Mouse (Mus musculus) activated CD4-positive, CD25-positive, alpha-beta regulatory T cell (primary cell): Measurements from ENCODE around the gene Gm17190. TPM values are rescaled to one million over a fixed set of nuclear protein-coding genes. Genes with fewer than 3 reads are reported as not detected.

Experiments
- polyA plus RNA-seq, 2 experiments: library from polyadenylated mRNA; unstranded; fragments of 100-300 nt; shearing (Covaris generic); gene quantifications; one replicate each; pipeline ENCODE4 v1.2.1; 2017

The Gm17190 gene
- polyA plus RNA-seq = not detected

DNA sequence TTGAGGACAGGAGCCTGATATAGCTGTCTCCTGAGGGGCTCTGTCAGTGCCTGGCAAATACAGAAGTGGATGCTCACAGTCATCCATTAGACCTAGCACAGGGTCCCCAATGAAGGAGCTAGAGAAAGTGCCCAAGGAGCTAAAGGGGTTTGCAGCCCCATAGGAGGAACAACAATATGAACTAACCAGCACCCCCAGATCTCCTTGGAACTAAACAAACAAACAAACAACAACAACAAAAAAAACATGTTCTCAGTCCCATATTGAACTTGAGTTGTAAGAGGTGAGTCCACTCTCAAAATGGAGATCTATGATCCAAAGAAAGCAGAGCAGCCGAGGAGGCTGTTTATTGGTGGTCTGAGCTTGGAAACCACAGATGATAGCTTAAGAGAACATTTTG, at the start of gene Gm17190:
Gene Gm17190 (plus strand): TSS at position 301 of the 400 bp plus-strand sequence.

DNA sequence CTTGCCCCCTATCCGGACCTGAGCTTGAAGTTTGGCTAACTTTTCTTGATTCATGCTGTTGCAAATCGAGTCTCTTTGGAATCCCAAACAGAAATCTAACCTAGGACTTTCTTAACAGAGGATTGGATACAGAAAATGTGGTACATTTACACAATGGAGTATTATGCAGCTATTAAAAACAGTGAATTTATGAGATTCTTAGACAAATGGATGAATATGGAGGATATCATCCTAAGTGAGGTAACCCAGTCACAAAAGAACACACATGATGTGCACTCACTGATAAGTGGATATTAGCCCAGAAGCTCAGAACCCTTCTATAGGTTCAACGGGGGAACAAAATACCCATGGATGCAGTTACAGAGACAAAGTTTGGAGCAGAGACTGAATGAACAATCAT, 578 bp upstream of the Gm17190 start, which contains the start of gene Gm20075:
Gene Gm20075 (minus strand): TSS at position 101 of the 400 bp plus-strand sequence.

DNA sequence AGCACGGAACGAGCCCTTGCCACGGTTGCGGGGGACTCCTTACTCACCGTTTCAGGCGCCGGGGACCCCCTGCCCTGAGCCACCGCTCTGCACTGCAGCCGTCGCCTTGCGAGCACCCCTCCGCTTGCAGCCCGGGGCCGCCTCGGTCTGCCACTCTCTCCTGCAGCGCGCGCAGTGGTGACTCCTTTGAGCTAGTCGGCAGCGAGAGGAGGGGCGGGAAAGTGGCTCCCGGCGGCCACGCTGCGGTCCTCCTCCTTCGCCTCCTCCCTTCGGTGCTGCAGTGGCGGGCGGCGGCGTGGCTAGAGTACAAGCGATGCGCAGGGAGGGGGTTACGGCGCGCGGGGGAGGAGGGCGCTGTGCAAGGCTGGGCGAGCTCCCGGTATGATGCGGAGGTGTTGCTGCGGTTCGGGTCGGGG, 50.6 kb downstream of the Gm17190 start, which contains the start of gene Sv2c:
Gene Sv2c (minus strand): TSS at position 177 of the 416 bp plus-strand sequence.

Other genes starting within 250 kb of the Gm17190 start
- gene Iqgap2, start 190.1 kb upstream of the Gm17190 start, polyA plus RNA-seq = 10 to 100 TPM; 25.9 to 42.2 TPM
- 10 to 100 TPM; 18.6 to 28.7 TPM for gene Gm20075, start 678 bp upstream of the Gm17190 start, polyA plus RNA-seq
- gene Sv2c, start 50.5 kb downstream of the Gm17190 start, polyA plus RNA-seq = 1 to 10 TPM; 4.4 to 5.8 TPM